Mouse (Mus musculus) retina, embryonic 14.5 days (tissue): Measurements from ENCODE around the gene Selenop.
A peak's percentile ranks its signal among the peaks of the same experiment; 100 is the strongest.

Source experiments
- DNase-seq: peaks from one replicate; pipeline ENCODE4 v3.0.0-alpha.2; 2015; ENCODE audit warnings: low spot score

The Selenop gene

DNA sequence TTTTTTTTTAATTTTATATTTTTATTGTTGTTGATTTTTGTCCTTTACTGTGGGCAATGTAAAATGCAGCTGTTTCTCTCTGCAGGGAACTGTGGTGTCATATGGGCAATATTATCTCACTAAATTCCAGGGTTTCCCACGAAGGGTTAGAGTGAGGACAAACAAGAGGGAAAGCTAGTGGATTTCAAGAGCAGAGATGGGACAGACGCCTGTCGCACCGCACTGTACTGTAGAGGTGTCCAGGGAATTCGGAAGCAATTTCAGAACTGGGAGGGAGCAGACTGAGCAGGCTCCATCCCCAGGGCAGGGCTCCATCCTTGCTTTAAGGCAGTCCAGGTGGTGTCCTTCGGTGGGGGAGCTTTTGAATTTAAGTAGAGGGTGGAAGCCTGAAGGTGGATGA lies 2.9 kb downstream of the Selenop start:
- DNase-seq, result no peak

DNA sequence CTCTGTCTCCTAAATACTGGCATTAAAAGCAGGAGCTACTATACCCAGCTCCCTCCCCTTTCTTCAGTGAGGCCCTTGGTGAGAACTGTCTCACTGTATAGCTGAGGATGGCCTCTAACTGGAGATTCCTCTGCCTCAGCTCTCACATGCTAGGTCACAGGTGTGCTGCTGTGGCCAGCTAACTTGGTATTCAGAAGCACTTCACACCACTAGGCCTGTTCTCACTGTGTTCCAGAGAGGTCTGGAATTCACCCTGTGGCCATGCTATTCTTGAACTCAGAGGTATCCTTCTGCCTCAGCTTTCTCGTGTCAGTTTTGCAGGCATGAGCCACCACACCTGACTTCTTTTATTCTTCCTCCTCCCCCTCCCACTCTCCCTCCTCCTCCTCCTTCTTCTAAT lies 4.8 kb downstream of the Selenop start:
- DNase-seq, result no peak

DNA sequence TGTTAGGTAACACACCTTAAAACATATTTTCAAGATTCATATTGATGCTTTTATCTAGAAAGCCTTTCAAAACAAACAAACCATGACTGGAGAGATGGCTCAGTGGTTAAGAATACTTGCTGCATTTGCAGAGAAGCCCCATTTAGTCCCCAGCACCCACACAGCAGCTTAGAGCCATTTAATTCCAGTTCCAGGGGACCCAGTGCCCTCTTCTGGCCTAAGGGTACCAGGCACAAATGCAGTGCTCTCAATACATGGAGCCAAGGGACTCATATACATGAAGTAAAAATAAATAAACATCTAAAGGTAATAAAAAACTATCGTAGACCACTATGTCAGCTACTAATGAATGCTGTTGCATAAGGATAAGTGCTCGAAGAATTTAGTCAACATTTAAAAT lies 9.0 kb downstream of the Selenop start:
- no peak for DNase-seq

DNA sequence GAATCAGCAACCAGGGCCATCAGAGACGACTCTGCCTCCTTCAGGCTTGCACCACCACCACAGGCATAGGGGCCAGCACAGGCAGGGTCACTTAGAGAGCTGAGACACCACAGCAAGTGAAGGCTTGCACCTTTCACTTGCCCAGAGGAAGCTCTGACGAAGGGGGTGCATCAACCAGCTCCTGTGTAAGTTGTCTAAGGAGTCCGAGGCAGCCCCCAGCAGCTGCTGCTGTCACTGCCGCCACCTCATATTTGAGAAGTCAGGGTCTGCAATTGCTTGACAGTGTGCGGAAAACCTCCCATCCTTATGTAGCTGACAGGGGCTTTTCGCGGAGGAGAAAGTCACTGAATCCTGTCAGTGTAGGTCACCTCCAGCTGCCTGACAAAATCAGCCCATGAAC lies 10.9 kb downstream of the Selenop start:
- no peak for DNase-seq

DNA sequence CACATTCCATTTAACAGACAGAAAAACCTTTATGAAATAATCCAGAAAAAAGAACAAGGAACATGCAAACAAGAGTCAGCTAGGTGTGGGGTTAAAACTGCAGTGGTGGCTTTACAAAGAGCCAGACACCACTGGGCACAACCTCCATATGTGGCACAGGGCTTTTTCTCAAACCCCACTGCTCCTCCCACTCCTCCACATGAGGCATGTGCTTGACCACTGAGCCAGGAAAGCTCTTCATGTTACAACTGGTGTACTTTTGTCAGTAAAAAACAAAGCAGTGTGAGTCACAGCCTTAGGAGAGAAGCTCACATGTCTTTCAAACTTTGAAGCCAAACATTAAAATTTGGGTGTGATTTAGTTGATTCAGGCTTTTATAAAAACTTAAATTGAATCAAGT lies 12.9 kb downstream of the Selenop start:
- DNase-seq, result no peak

DNA sequence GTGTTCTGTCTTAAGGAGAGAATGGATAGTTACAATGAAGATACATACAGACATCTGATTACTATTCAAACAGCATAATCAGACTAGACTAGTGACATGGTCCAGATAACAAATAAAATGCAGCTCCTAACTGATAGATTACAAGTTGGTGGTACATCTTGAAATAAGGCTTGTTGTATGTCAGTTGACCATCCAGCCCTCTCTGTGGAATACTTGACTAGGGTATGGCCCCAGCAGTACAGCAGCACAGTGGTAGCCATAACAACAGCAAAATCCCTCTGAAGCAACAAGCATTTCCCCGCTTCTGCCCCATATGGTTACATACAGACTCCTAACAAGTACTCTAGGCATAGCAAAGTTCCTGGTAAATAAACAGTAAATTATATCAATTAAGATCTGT lies 13.4 kb downstream of the Selenop start:
- no peak for DNase-seq

DNA sequence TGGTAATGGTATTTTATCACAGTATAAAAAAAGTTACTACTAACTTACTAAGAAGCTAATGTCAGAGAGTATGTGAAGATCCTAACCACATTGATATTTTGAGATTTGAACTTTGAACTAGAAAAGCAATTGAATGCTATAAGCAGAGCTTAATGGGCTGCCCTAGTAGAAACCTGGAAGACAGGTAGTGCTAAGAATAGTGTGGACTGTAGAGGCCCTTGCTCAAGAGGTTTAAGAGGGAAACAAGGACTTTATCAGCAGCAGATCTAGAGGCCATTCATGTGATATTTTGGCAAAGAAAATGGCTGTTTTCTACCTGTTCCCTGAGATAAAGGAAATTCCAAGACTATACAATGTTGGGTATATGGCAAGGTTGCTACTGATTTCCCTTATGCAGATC lies 17.7 kb downstream of the Selenop start:
- DNase-seq, result no peak

DNA sequence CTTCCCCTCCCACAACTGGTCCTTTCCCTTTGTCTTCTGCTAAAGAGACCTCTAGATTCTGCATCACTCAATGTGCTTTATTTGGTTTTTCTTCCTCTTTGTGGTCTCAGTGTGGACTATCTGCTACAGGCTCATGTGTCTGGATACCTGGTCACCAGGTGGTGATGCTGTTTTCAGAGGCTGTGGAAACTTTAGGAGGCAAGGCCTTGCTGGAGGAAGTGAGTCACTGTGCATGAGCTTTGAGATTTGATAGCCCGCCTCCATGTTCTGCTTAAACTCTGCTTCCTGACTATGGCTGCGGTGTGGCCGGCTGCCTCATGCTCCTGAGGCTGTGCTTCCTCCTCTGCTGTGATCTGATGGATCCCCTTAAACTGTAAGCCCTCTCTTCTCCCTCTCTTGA lies 22.1 kb downstream of the Selenop start:
- DNase-seq, result no peak

DNA sequence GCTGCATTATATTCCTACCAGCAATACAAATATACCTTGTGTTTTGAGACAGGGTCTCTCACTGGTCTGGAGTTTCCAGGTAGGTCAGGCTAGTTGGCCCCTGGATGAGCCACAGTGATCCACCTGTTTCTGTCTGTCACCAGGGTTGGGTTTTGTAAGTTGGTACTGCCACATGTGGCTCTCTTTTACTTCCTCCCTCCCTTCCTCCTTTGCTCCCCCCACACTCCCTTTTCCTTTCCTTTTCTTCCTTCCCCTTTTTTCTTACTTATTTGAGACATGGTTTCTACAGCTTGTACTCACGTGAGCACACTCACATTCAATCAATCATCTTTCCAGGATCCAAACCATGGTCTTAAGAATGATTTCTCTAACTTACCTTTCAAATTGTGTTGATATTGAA lies 25.1 kb downstream of the Selenop start:
- DNase-seq, result no peak

DNA sequence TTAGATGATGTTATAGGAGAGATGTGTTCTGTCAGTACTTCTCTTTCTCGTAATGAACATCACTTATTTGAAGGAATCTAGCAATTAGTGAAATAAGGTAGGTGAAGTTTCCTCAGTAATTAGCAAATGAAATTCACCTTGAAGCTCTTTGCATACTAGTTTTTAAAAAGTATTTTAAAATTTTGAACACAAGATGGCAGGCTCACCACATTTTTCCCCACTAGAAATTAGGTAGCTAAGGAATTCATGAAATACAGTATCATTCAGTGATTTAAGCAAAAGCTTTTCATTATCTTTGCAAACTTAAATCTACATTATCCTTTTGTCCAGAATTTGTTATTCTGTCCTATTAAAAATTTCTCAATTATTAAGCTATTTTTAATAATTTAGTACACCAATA lies 27.6 kb downstream of the Selenop start:
- DNase-seq, result peak; percentile 8

DNA sequence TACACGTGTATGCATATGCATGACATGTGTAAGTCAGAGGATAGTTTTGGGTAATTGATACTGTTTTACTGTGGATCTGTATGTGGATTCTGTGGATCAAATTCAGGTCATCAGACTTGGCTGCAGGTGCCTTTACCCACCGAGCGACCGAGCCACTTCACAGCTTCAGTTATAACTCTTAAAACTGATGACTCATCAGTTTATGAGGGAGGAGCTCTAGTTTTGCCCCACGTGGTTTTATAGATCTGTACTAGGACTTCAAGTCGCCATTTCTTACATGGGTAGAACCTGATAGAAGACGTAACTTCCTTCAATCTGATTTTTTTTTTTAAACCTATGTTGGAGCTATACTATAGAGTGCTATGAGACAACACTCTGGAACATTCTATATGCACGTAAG lies 29.3 kb downstream of the Selenop start:
- no peak for DNase-seq

DNA sequence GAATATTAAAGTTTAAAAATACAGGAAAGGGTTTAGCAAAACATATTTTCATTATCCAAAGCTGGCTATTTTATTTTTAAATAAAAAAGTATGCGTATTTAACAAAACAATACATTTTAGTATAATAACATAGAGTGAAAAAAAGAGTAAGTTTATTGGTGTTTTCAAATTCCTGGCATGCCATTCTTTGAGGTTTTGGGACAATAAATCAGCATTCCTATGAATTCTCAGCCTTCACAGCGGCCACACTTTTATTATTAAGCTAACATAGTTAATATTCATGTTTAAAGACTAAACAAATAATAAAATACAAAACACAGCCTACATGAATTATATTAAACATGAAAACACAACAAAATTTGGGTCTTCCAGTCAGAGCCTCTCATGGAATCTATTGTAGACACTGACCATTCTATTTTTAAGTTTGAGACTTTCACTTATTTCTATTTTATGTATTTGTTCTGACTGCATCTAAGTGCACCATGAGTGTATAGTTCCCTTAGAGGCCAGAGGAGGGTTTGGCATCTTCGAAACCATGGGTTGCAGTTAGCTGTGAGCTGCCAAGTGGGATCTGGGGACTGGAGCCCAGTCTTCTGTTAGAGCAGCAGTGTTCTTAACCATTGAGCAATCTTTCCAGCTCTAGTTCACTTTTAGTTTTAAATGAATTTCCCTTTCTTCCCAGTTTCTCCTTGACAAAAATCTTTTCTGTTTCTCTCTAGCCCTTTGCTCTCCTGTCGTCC lies 32.2 kb downstream of the Selenop start:
- no peak for DNase-seq

DNA sequence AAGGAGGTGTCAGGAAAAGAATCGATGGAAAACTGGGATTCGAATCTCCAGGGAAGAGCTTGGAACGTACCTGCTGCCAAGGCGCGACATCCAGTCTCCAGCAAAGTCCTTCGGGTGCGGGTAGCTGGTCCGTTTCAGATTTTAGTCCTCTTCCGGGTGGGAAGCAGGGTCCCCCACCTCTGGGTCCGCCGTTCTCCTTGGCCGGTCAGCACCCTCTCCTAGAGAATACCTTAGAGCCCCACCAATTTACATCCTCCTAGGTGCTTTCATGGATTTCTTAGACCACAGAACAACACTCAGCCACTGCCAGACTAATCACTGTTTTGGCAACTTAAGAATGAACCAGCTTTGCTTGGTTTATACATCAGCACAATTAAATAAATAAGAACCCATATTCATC lies 35.1 kb downstream of the Selenop start, which contains the start of gene Ccdc152:
Ccdc152 (minus strand) TSS at position 101 of the 400 bp plus-strand sequence.
- no peak for DNase-seq

DNA sequence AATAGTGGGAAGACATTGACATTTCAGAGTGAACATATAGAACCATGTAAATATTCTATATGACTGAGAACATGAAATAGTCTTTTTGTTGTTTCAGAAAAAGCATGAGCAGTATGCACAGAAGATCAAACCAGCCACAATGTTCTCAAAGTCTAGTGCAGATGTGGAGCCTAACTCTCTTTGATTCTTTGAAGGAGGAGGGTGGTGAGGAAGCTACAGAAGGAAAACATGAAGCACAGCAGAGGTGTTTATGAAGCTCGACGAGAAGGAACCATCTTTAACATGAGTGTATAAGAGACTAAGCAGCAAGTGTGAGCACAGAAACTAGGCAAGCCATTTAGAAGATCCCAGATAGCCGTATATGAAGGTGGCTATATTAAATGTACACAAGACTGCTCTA lies 41.5 kb downstream of the Selenop start:
- DNase-seq, result no peak

DNA sequence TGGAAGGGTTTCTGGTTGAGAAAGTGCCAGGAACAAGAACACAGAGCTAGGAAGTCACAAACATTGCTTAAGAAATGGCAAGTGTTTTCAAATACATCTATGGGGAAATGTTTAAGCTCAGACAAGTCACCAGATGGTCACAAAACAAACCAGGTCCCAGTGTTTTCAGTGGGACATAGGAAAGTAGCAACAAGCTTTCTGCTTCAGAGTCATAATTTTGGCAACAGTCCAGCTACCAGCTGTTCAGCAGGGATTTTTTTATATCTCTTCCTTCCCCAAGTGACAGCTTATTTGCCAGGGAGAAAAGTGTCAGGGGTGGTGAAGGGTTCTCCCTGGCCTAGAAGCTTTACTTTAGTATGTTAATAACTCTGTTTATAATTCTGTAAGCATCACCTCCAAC lies 44.6 kb downstream of the Selenop start:
- DNase-seq, result no peak

DNA sequence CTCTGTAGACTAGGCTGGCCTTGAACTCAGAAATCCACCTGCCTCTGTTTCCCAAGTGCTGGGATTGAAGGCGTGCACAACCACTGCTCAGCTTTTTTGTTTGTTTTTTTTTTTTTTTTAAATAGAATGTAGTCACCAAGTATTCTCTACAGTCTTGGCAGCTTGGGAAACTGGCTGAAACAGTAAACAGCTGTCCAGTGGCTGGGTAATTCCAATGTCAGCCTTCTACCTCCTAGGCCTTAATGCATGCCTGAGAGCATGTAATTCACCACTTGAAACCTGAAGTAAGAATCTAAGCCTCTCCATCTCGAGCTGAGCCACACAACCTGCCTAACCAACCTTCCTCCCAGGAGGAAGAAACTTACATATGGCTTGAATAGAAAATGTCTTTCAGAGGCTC lies 48.3 kb downstream of the Selenop start:
- DNase-seq, result no peak

DNA sequence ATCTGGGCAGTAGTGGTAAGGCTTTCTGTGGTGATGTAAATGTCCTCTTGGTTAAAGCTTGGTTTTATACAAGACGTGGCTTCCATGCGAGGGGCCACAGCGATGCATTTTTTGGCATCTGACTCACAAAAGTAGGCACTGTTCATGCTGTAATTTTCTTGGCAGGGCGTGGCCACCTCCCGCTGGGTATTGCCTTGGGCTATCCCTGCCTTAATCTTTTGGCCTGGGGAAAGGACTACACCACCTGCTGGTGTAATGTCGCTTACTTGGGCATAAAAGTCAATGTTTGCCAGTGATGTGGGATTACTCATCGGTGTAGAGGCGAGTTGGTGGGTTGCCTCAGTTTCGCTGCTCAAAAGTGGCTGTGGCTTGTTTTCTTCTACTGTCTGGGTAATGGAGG lies 51.6 kb downstream of the Selenop start:
- DNase-seq, result no peak

DNA sequence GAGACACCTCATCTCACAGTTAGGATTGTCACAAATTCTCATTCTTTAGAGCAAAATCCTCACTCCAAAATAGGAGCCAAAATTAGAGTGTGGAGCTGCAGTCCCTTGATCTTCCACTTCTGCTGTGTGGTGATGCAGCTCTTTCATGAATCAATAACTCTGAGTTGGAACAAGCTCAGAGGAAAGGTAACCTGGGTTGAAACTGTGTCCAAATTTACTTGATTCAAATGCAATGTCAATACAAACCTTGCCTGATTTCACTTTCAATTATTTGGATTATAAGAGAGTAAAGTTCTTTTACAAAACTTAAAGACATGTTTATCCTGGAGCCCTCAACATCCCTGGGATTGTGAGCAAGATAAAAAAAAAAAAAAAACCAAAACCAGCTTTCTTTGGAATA lies 54.7 kb downstream of the Selenop start:
- no peak for DNase-seq
